Mouse (Mus musculus) right cerebral cortex, adult 2 months (tissue): ENCODE results near the gene Zfp551.
A peak's percentile ranks its signal among the peaks of the same experiment; 100 is the strongest.

Experiments used
- DNase-seq, 2 experiments: peaks; one replicate each; pipeline ENCODE4 v3.0.0; 2021 to 2022; ENCODE audit warnings: low spot score in 2 of 2

The Zfp551 gene

GRCm38 (mm10) chr7:12422245-12422849 lies at the start of gene Zfp551:
Gene Zfp551, minus strand, starts transcription at chr7:12422751.
- peak; percentile 62 to 75 for DNase-seq

- DNase-seq = no peak
These were observed 304 bp upstream of the Zfp551 start for GRCm38 (mm10) chr7:12422855-12423254.

- no peak for DNase-seq
These were observed 810 bp downstream of the Zfp551 start for GRCm38 (mm10) chr7:12421741-12422140.

GRCm38 (mm10) chr7:12369173-12369572 lies 53.4 kb downstream of the Zfp551 start, which contains the start of gene Vmn1r84:
Gene Vmn1r84, minus strand, starts transcription at chr7:12369273.
- DNase-seq = no peak
